Mouse (Mus musculus): ENCODE results near the gene Nkapl. TPM values are rescaled to one million over a fixed set of nuclear protein-coding genes. Genes with fewer than 3 reads are reported as not detected.

Gene Nkapl
- polyA plus RNA-seq, 1 experiment from 2014 or later, result 2.6 TPM

GRCm38 (mm10) chr13:21446796-21447195 is 21.5 kb downstream of the Nkapl start:
- H3K4me3 ChIP-seq (ENCODE audit: low read length), result no peak overlapping the region
- H3K9me3 ChIP-seq (ENCODE audit: control insufficient read depth, low read length), result no peaks in the 10 kb centered on the region
- no peak overlapping the region for H3K9ac ChIP-seq (ENCODE audit: low read depth, low read length)
- H3K36me3 ChIP-seq (ENCODE audit: control insufficient read depth, insufficient read depth, low read length), result peaks cover 61% of the 10 kb centered on the region
- H3K27ac ChIP-seq (ENCODE audit: low read depth, low read length), result no peak overlapping the region
- ATAC-seq (ENCODE audit: low FRiP score, low TSS enrichment), result no peak
- no peak overlapping the region for H3K4me2 ChIP-seq (replicated peaks; ENCODE audit: low read depth, low read length)
- 91% methylated on average over 9 of the region's 9 CpGs for WGBS
- no peaks in the 10 kb centered on the region for H3K4me1 ChIP-seq (ENCODE audit: control insufficient read depth, insufficient read depth, low read length)
- H3K27me3 ChIP-seq (ENCODE audit: control insufficient read depth, insufficient read depth, low read length), result no peaks in the 10 kb centered on the region

GRCm38 (mm10) chr13:21441207-21441572 is 27.1 kb downstream of the Nkapl start:
- peak overlapping the region; percentile 50 for H3K4me3 ChIP-seq (ENCODE audit: low read length)
- no peak; the same call in 1 of the 2 replicates for ATAC-seq (ENCODE audit: low FRiP score, low TSS enrichment)
- 16% methylated on average over 10 of the region's 10 CpGs for WGBS
- H3K27ac ChIP-seq (ENCODE audit: low read depth, low read length), result peak overlapping the region; percentile 56; the same call in 1 of the 2 replicates
- no peaks in the 10 kb centered on the region for H3K27me3 ChIP-seq (ENCODE audit: control insufficient read depth, insufficient read depth, low read length)
- H3K4me1 ChIP-seq (ENCODE audit: control insufficient read depth, insufficient read depth, low read length), result peaks cover 7% of the 10 kb centered on the region; the same call in 1 of the 2 replicates
- H3K4me2 ChIP-seq (replicated peaks; ENCODE audit: low read depth, low read length), result peak overlapping the region; percentile 81
- H3K36me3 ChIP-seq (ENCODE audit: control insufficient read depth, insufficient read depth, low read length), result peaks cover 31% of the 10 kb centered on the region
- peak overlapping the region; percentile 65 for H3K9ac ChIP-seq (ENCODE audit: low read depth, low read length)
- no peaks in the 10 kb centered on the region for H3K9me3 ChIP-seq (ENCODE audit: control insufficient read depth, low read length)

GRCm38 (mm10) chr13:21440503-21441206 is 27.7 kb downstream of the Nkapl start, which contains the start of gene Pgbd1:
Gene Pgbd1 (minus strand): TSS chr13:21441058.
- Histone ChIP-seq H3K27me3 (ENCODE audit: control insufficient read depth, insufficient read depth, low read length) (no peaks in the 10 kb centered on the region), H3K4me1 (ENCODE audit: control insufficient read depth, insufficient read depth, low read length) (peaks cover 7% of the 10 kb centered on the region; the same call in 1 of the 2 replicates), H3K4me2 (replicated peaks; ENCODE audit: low read depth, low read length) (peak within 1 kb of the TSS; percentile 81), H3K36me3 (ENCODE audit: control insufficient read depth, insufficient read depth, low read length) (peaks cover 25% of the 10 kb centered on the region), H3K27ac (ENCODE audit: low read depth, low read length) (peak within 1 kb of the TSS; percentile 56; the same call in 1 of the 2 replicates), H3K9me3 (ENCODE audit: control insufficient read depth, low read length) (no peaks in the 10 kb centered on the region), H3K4me3 (ENCODE audit: low read length) (peak within 1 kb of the TSS; percentile 50), H3K9ac (ENCODE audit: low read depth, low read length) (peak within 1 kb of the TSS; percentile 65)
- peak; percentile 95 for ATAC-seq (ENCODE audit: low FRiP score, low TSS enrichment)
- WGBS, result 1% methylated on average over 32 of the region's 32 CpGs

- Histone ChIP-seq H3K4me1 (ENCODE audit: control insufficient read depth, insufficient read depth, low read length) (peaks cover 7% of the 10 kb centered on the region; the same call in 1 of the 2 replicates), H3K27me3 (ENCODE audit: control insufficient read depth, insufficient read depth, low read length) (no peaks in the 10 kb centered on the region), H3K9ac (ENCODE audit: low read depth, low read length) (no peak overlapping the region), H3K4me2 (replicated peaks; ENCODE audit: low read depth, low read length) (no peak overlapping the region), H3K36me3 (ENCODE audit: control insufficient read depth, insufficient read depth, low read length) (no peaks in the 10 kb centered on the region), H3K9me3 (ENCODE audit: control insufficient read depth, low read length) (no peaks in the 10 kb centered on the region), H3K27ac (ENCODE audit: low read depth, low read length) (no peak overlapping the region), H3K4me3 (ENCODE audit: low read length) (no peak overlapping the region)
- no peak for ATAC-seq (ENCODE audit: low FRiP score, low TSS enrichment)
- 83% methylated on average over 4 of the region's 4 CpGs for WGBS
These were observed 32.8 kb downstream of the Nkapl start for GRCm38 (mm10) chr13:21435476-21435875.

GRCm38 (mm10) chr13:21427631-21428030 is 40.7 kb downstream of the Nkapl start:
- Histone ChIP-seq H3K27ac (ENCODE audit: low read depth, low read length) (no peak overlapping the region), H3K4me2 (replicated peaks; ENCODE audit: low read depth, low read length) (no peak overlapping the region), H3K36me3 (ENCODE audit: control insufficient read depth, insufficient read depth, low read length) (no peaks in the 10 kb centered on the region), H3K27me3 (ENCODE audit: control insufficient read depth, insufficient read depth, low read length) (no peaks in the 10 kb centered on the region), H3K9me3 (ENCODE audit: control insufficient read depth, low read length) (no peaks in the 10 kb centered on the region), H3K9ac (ENCODE audit: low read depth, low read length) (no peak overlapping the region), H3K4me3 (ENCODE audit: low read length) (no peak overlapping the region), H3K4me1 (ENCODE audit: control insufficient read depth, insufficient read depth, low read length) (no peaks in the 10 kb centered on the region)
- ATAC-seq (ENCODE audit: low FRiP score, low TSS enrichment), result no peak
- 81% methylated on average over 1 of the region's 1 CpGs for WGBS

- no peak for ATAC-seq (ENCODE audit: low FRiP score, low TSS enrichment)
- 61% methylated on average over 5 of the region's 5 CpGs for WGBS
- no peaks in the 10 kb centered on the region for H3K27me3 ChIP-seq (ENCODE audit: control insufficient read depth, insufficient read depth, low read length)
These were observed 45.0 kb downstream of the Nkapl start for GRCm38 (mm10) chr13:21423301-21423700.

GRCm38 (mm10) chr13:21418865-21419264 is 49.4 kb downstream of the Nkapl start:
- Histone ChIP-seq H3K9me3 (ENCODE audit: control insufficient read depth, low read length) (no peaks in the 10 kb centered on the region), H3K4me3 (ENCODE audit: low read length) (no peak overlapping the region), H3K9ac (ENCODE audit: low read depth, low read length) (no peak overlapping the region), H3K4me1 (ENCODE audit: control insufficient read depth, insufficient read depth, low read length) (no peaks in the 10 kb centered on the region), H3K27me3 (ENCODE audit: control insufficient read depth, insufficient read depth, low read length) (no peaks in the 10 kb centered on the region), H3K4me2 (replicated peaks; ENCODE audit: low read depth, low read length) (no peak overlapping the region), H3K36me3 (ENCODE audit: control insufficient read depth, insufficient read depth, low read length) (no peaks in the 10 kb centered on the region), H3K27ac (ENCODE audit: low read depth, low read length) (no peak overlapping the region)
- 70% methylated on average over 6 of the region's 6 CpGs for WGBS
- no peak for ATAC-seq (ENCODE audit: low FRiP score, low TSS enrichment)

More at GRCm38 (mm10) chr13:21423301-21423700, 45.0 kb downstream of the Nkapl start:
- H3K4me1 ChIP-seq (ENCODE audit: control insufficient read depth, insufficient read depth, low read length), result no peaks in the 10 kb centered on the region
- H3K4me2 ChIP-seq (replicated peaks; ENCODE audit: low read depth, low read length), result no peak overlapping the region
- no peaks in the 10 kb centered on the region for H3K9me3 ChIP-seq (ENCODE audit: control insufficient read depth, low read length)
- H3K9ac ChIP-seq (ENCODE audit: low read depth, low read length), result no peak overlapping the region
- H3K4me3 ChIP-seq (ENCODE audit: low read length), result no peak overlapping the region
- H3K27ac ChIP-seq (ENCODE audit: low read depth, low read length), result no peak overlapping the region
- H3K36me3 ChIP-seq (ENCODE audit: control insufficient read depth, insufficient read depth, low read length), result no peaks in the 10 kb centered on the region

- WGBS, result 65% methylated on average over 6 of the region's 6 CpGs
- no peak for ATAC-seq (ENCODE audit: low FRiP score, low TSS enrichment)
- H3K4me2 ChIP-seq (replicated peaks; ENCODE audit: low read depth, low read length), result no peak overlapping the region
These were observed 50.9 kb downstream of the Nkapl start for GRCm38 (mm10) chr13:21417298-21418010.

More at GRCm38 (mm10) chr13:21417298-21418010, 50.9 kb downstream of the Nkapl start:
- Histone ChIP-seq H3K4me1 (ENCODE audit: control insufficient read depth, insufficient read depth, low read length) (no peaks in the 10 kb centered on the region), H3K4me3 (ENCODE audit: low read length) (no peak overlapping the region), H3K27me3 (ENCODE audit: control insufficient read depth, insufficient read depth, low read length) (no peaks in the 10 kb centered on the region), H3K36me3 (ENCODE audit: control insufficient read depth, insufficient read depth, low read length) (no peaks in the 10 kb centered on the region), H3K9me3 (ENCODE audit: control insufficient read depth, low read length) (no peaks in the 10 kb centered on the region), H3K9ac (ENCODE audit: low read depth, low read length) (no peak overlapping the region), H3K27ac (ENCODE audit: low read depth, low read length) (no peak overlapping the region)

Measured in kidney, embryonic 14.5 days (tissue).